Mouse (Mus musculus) kidney, adult 2 months (tissue): Measurements from ENCODE around the gene Fasl.

Experiments used
- CTCF ChIP-seq: fragments of 200-500 bp; conservative IDR thresholded peaks from 2 replicates; pipeline ENCODE4 v1.5.1; 2011; ENCODE audit warnings: low read depth, mild to moderate bottlenecking, control low read depth, low read length, moderate library complexity, mixed read lengths; ENCODE audit not compliant: insufficient read depth, insufficient read length
- POLR2A ChIP-seq: fragments of 200-500 bp; IDR thresholded peaks from one replicate; pipeline ENCODE4 v1.6.1; 2011; ENCODE audit warnings: low read depth, low read length, control low read depth

DNA sequence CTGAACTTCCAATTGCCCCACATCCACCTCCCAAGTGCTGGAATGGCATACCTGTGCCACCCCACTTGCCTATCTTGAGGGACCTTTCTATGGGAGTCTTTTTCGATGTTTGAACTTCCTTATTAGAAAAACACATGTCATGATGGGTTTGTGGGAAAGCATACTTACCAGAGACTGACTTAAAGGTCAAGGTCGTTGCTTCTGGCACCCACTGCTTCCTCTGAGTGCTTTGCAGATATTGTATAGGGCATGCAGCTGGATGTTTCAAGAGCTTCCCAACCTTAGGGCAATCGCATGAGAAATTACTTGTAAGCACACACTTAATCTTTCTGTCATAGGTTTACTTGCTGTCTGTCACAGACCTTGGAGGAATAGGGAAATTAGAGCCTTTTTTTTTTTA is 5.0 kb upstream of the Fasl start:
- TF ChIP-seq CTCF = no peak
- no peak for TF ChIP-seq POLR2A
